Mouse (Mus musculus) WW6 (cell line): ENCODE measurements around the gene Erlin1.

ENCODE experiments used
- DNase-seq: peaks from one replicate; pipeline ENCODE4 v3.0.0-alpha.2; 2013; ENCODE audit warnings: low read depth, low spot score

Erlin1 gene

GRCm38 (mm10) chr19:43998802-43999527 is 70.6 kb downstream of the Erlin1 start:
- no peak for DNase-seq

DNA sequence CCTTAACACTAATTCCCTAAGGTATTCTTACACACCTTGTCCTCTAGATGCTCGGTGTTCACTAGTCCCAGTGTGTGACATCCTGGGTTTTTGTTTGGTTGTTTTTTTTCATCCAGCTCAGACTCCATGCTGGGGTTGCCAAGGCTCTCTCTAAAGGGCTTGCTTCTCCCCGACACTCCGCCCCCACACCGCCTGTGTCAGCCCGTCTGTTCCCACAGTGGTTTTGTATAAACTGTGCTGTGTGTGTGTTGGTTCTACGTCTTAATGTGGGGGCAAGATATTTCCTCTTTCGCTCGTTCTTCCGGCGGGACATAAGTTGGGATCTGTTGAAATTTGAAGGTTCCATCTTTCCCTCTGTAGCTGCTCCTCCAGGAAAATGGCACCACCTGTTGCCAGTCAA is 71.5 kb downstream of the Erlin1 start:
- no peak for DNase-seq

- DNase-seq = no peak
These were observed 74.2 kb downstream of the Erlin1 start for GRCm38 (mm10) chr19:43995427-43995826.

GRCm38 (mm10) chr19:43992464-43992863 is 77.1 kb downstream of the Erlin1 start:
- DNase-seq = no peak

DNA sequence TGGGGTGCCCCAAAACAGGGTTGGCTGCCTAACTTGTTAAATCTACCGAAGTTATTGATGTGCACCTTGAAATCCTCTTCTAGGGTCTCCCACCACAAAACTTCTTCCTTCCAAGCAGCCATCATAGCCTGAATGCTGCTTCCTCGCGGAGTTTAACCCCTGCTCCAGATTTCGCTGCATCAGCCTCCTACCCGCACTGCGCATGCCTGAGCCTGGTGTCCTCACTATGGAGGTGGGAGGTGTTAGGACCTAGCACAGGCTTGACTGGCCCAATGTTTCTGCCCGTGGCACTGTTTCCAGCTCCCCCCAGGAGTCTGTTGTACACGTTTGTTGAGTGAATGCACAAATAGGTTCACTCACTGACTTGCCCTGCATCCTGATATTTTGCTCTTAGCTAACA is 79.2 kb downstream of the Erlin1 start:
- DNase-seq = no peak

GRCm38 (mm10) chr19:43986069-43986794 is 83.4 kb downstream of the Erlin1 start, which contains the start of gene Cpn1:
Gene Cpn1 (minus strand): TSS chr19:43986556.
- peak; percentile 40 for DNase-seq
